8 mouse cellular contexts compared by ENCODE assay signal in genomic region chr2:119898141-119898594, GRCm38 (mm10). TPM values are rescaled to one million over a fixed set of nuclear protein-coding genes. Genes with fewer than 3 reads are reported as not detected.
A peak's percentile ranks its signal among the peaks of the same experiment; 100 is the strongest.
DNase-seq lines count a peak whose midpoint lies in the region; ATAC-seq and TF ChIP-seq lines count a peak whose summit lies in the region.

No protein-coding gene starts in this region.

- H3K4me1 ChIP-seq in heart, embryonic 10.5 days = peaks cover 14% of the 10 kb centered on the region
- peaks cover 10% of the 10 kb centered on the region for H3K4me1 ChIP-seq in kidney, embryonic 14.5 days (ENCODE audit: control insufficient read depth, insufficient read depth, low read length)
- H3K4me1 ChIP-seq in liver, embryonic 11.5 days (replicated peaks; ENCODE audit: control insufficient read depth, insufficient read depth, low read length) = 0 out of 2 replicates have a peak, but pooled peaks cover 2% of the 10 kb centered on the region

- WGBS in heart, embryonic 10.5 days = 8% methylated on average over 19 of the region's 19 CpGs
- 3% methylated on average over 19 of the region's 19 CpGs for WGBS in kidney, embryonic 14.5 days
- 3% methylated on average over 19 of the region's 19 CpGs for WGBS in liver, embryonic 11.5 days

- H3K27me3 ChIP-seq in heart, embryonic 10.5 days (ENCODE audit: insufficient read depth, poor library complexity, severe bottlenecking) = no peaks in the 10 kb centered on the region
- H3K27me3 ChIP-seq in kidney, embryonic 14.5 days (ENCODE audit: control insufficient read depth, insufficient read depth, low read length) = no peaks in the 10 kb centered on the region
- no peaks in the 10 kb centered on the region for H3K27me3 ChIP-seq in liver, embryonic 11.5 days (replicated peaks; ENCODE audit: control insufficient read depth, insufficient read depth, low read length)
- H3K27me3 ChIP-seq in myocyte (ENCODE audit: control insufficient read depth, insufficient read depth, insufficient read length) = no peaks in the 10 kb centered on the region
- H3K27me3 ChIP-seq in splenic B cell, adult 2 months (ENCODE audit: control insufficient read depth, insufficient read depth, low read length, poor library complexity, severe bottlenecking) = no peaks in the 10 kb centered on the region

- H3K9ac ChIP-seq in kidney, embryonic 14.5 days (ENCODE audit: low read depth, low read length) = peak overlapping the region; percentile 54; the same call in 1 of the 2 replicates
- H3K9ac ChIP-seq in liver, embryonic 11.5 days (ENCODE audit: low read depth, low read length) = peak overlapping the region; percentile 67

- H3K4me2 ChIP-seq in kidney, embryonic 14.5 days (replicated peaks; ENCODE audit: low read depth, low read length) = peak overlapping the region; percentile 90
- H3K4me2 ChIP-seq in liver, embryonic 11.5 days = peak overlapping the region; percentile 99
- H3K4me2 ChIP-seq in myocyte (ENCODE audit: low read depth) = peak overlapping the region; percentile 86

- H3ac ChIP-seq in myocyte (ENCODE audit: control insufficient read depth, insufficient read length) = no peak overlapping the region

- H3K79me2 ChIP-seq in myocyte (ENCODE audit: control insufficient read depth, insufficient read depth) = peaks cover 50% of the 10 kb centered on the region

- ATAC-seq in erythroblast, adult 5-6 weeks (replicated peaks; ENCODE audit: low FRiP score, poor library complexity, severe bottlenecking) = peak; percentile 66
- peak; percentile 82 for ATAC-seq in kidney, embryonic 14.5 days (ENCODE audit: low FRiP score, low TSS enrichment)
- ATAC-seq in liver, embryonic 11.5 days (replicated peaks; ENCODE audit: low FRiP score) = peak; percentile 49

- H3K36me3 ChIP-seq in heart, embryonic 10.5 days = peaks cover 9% of the 10 kb centered on the region
- H3K36me3 ChIP-seq in kidney, embryonic 14.5 days (ENCODE audit: control insufficient read depth, insufficient read depth, low read length) = peaks cover 9% of the 10 kb centered on the region
- peaks cover 4% of the 10 kb centered on the region; the same call in 1 of the 2 replicates for H3K36me3 ChIP-seq in liver, embryonic 11.5 days (ENCODE audit: control insufficient read depth, insufficient read depth, low read length)
- H3K36me3 ChIP-seq in myocyte (ENCODE audit: control insufficient read depth, insufficient read depth) = no peaks in the 10 kb centered on the region
- H3K36me3 ChIP-seq in splenic B cell, adult 2 months (ENCODE audit: control insufficient read depth, insufficient read depth, low read length, poor library complexity, severe bottlenecking) = no peaks in the 10 kb centered on the region; the same call in 1 of the 2 replicates

- no peaks in the 10 kb centered on the region for H3K9me3 ChIP-seq in heart, embryonic 10.5 days
- H3K9me3 ChIP-seq in kidney, embryonic 14.5 days (ENCODE audit: control insufficient read depth, low read length) = no peaks in the 10 kb centered on the region
- no peaks in the 10 kb centered on the region for H3K9me3 ChIP-seq in liver, embryonic 11.5 days (ENCODE audit: control insufficient read depth, low read length)

- no peak for TF ChIP-seq POLR2A in myocyte (IDR thresholded peaks at IDR 0.05; ENCODE audit: insufficient read length, low read depth)

- peak; percentile 79 for DNase-seq in A20 (ENCODE audit: low read depth, low spot score)
- peak; percentile 8 to 44 for DNase-seq in adrenal gland, postnatal 4 days (ENCODE audit: low spot score in 2 of 2)
- DNase-seq in heart, embryonic 10.5 days (ENCODE audit: low spot score) = peak; percentile 92
- peak; percentile 61 for DNase-seq in liver, embryonic 11.5 days (ENCODE audit: low spot score)
- DNase-seq in splenic B cell, adult 2 months (ENCODE audit: low read depth, low spot score) = peak; percentile 58

- peak overlapping the region; percentile 68 for H3K4me3 ChIP-seq in heart, embryonic 10.5 days
- H3K4me3 ChIP-seq in kidney, embryonic 14.5 days (ENCODE audit: low read length) = peak overlapping the region; percentile 48
- H3K4me3 ChIP-seq in liver, embryonic 11.5 days (ENCODE audit: low read depth, low read length) = peak overlapping the region; percentile 61
- H3K4me3 ChIP-seq in myocyte = peak overlapping the region; percentile 32

- H3K27ac ChIP-seq in heart, embryonic 10.5 days = peak overlapping the region; percentile 88; the same call in 1 of the 2 replicates
- H3K27ac ChIP-seq in kidney, embryonic 14.5 days (ENCODE audit: low read depth, low read length) = peak overlapping the region; percentile 48; the same call in 1 of the 2 replicates
- peak overlapping the region; percentile 91; the same call in 1 of the 2 replicates for H3K27ac ChIP-seq in liver, embryonic 11.5 days (ENCODE audit: low read depth, low read length)

TF ChIP-seq in myocyte, 11 proteins besides CTCF, POLR2A, EP300 and RAD21:
- TF ChIP-seq E2F4 (IDR thresholded peaks at IDR 0.05; ENCODE audit: insufficient read depth) = no peak
- no peak for TF ChIP-seq TCF3 (IDR thresholded peaks at IDR 0.05; ENCODE audit: insufficient read length, low read depth)
- peak; percentile 25 for TF ChIP-seq USF1 (IDR thresholded peaks at IDR 0.05; ENCODE audit: low read depth)
- no peak for TF ChIP-seq CEBPB (IDR thresholded peaks at IDR 0.05; ENCODE audit: insufficient read depth, poor library complexity, severe bottlenecking)
- no peak for TF ChIP-seq REST (IDR thresholded peaks at IDR 0.05; ENCODE audit: insufficient read depth, insufficient read length)
- TF ChIP-seq TCF12 (IDR thresholded peaks at IDR 0.05; ENCODE audit: insufficient read depth, poor library complexity, severe bottlenecking) = no peak
- no peak for TF ChIP-seq MYOG (IDR thresholded peaks at IDR 0.05; ENCODE audit: control insufficient read depth in 1 of 3, insufficient read depth in 1 of 3, insufficient read length in 2 of 3, low read depth in 2 of 3)
- TF ChIP-seq MYOD1 (IDR thresholded peaks at IDR 0.05; ENCODE audit: control insufficient read depth in 1 of 3, insufficient read length in 2 of 3, low read depth in 2 of 3) = no peak
- peak; percentile 24 for TF ChIP-seq POLR2AphosphoS2 (IDR thresholded peaks at IDR 0.05; ENCODE audit: insufficient read length, low read depth)
- no peak for TF ChIP-seq MAX (IDR thresholded peaks at IDR 0.05; ENCODE audit: low read depth)
- no peak for TF ChIP-seq SRF (IDR thresholded peaks at IDR 0.05; ENCODE audit: control insufficient read depth, insufficient read length, low read depth)
TF ChIP-seq in myocyte: peak in this region for 2.

RNA-seq across cellular contexts. Expression of gene Mga, which starts 1.1 kb away (rescaled TPM):
- 10 to 100 TPM; 56.9 to 58.7 TPM for total RNA-seq in adrenal gland, postnatal 4 days (2021)
- total RNA-seq in erythroblast, adult 5-6 weeks (2015; ENCODE audit: low replicate concordance) = 11.1 and 23.2 TPM in 2 replicates
- total RNA-seq in erythroblast, adult 5-6 weeks (2017; ENCODE audit: low replicate concordance) = 10.3 and 20.8 TPM in 2 replicates
- polyA plus RNA-seq in heart, embryonic 10.5 days (2016; fragmentation: Nextera tagmentation; extraction: Ambion mirVana) = 24.2 and 24.6 TPM in 2 replicates
- 30.7 and 41.5 TPM in 2 replicates for polyA plus RNA-seq in kidney, embryonic 14.5 days (2014; fragmentation: Nextera tagmentation; extraction: Ambion mirVana)
- 22.0 and 23.9 TPM in 2 replicates for polyA plus RNA-seq in liver, embryonic 11.5 days (2014; fragmentation: Nextera tagmentation; extraction: Ambion mirVana)
- 3.4 TPM for polyA plus RNA-seq in myocyte (2012; fragmentation: generic; extraction: Trizol)

Comparison
In these comparisons a context has a peak if more than half of its experiments do, and no peak if none do; other contexts are left out.
1. Peak in every context shown above with its lines: DNase-seq, ATAC-seq, H3K4me3 ChIP-seq and H3K27ac ChIP-seq.
2. DNase-seq: peak in every context shown above with its lines; median percentile 92 in heart, embryonic 10.5 days; 79 in A20; 61 in liver, embryonic 11.5 days; 58 in splenic B cell, adult 2 months; 26 in adrenal gland, postnatal 4 days.